Mouse (Mus musculus) embryonic fibroblast, embryonic 13.5 days (primary cell): ENCODE measurements around the gene Senp5. TPM values are rescaled to one million over a fixed set of nuclear protein-coding genes. Genes with fewer than 3 reads are reported as not detected.

ENCODE experiments used
- H3K27ac ChIP-seq: 2 replicates; pipeline ENCODE4 v1.5.1; 2012; ENCODE audit warnings: low read length, control low read depth, inconsistent platforms; ENCODE audit not compliant: insufficient read depth
- H3K4me1 ChIP-seq: 2 replicates; pipeline ENCODE4 v1.6.1; 2011; ENCODE audit warnings: low read length; ENCODE audit not compliant: control insufficient read depth, insufficient read depth
- H3K4me3 ChIP-seq: 2 replicates; pipeline ENCODE4 v1.5.1; 2011; ENCODE audit warnings: mild to moderate bottlenecking, control low read depth, low read length; ENCODE audit not compliant: insufficient read depth
- CTCF ChIP-seq: IDR thresholded peaks from 2 replicates; pipeline ENCODE4 v1.5.1; 2011; ENCODE audit warnings: mild to moderate bottlenecking, control low read depth, low read length, moderate library complexity, borderline replicate concordance; ENCODE audit not compliant: insufficient read depth
- POLR2A ChIP-seq: IDR thresholded peaks from 2 replicates; pipeline ENCODE4 v1.6.1; 2011; ENCODE audit warnings: low read depth, mild to moderate bottlenecking, control low read depth, low read length, moderate library complexity
- polyA plus RNA-seq: library from polyadenylated mRNA; stranded (reverse); fragments of >200 nt; gene quantifications from 2 replicates; pipeline ENCODE4 v1.2.4, GENCODE M21; 2011; ENCODE audit warnings: low read depth; ENCODE audit not compliant: missing spikeins, insufficient read length

Senp5 gene
- polyA plus RNA-seq, 1 experiment: 54.9 TPM

DNA sequence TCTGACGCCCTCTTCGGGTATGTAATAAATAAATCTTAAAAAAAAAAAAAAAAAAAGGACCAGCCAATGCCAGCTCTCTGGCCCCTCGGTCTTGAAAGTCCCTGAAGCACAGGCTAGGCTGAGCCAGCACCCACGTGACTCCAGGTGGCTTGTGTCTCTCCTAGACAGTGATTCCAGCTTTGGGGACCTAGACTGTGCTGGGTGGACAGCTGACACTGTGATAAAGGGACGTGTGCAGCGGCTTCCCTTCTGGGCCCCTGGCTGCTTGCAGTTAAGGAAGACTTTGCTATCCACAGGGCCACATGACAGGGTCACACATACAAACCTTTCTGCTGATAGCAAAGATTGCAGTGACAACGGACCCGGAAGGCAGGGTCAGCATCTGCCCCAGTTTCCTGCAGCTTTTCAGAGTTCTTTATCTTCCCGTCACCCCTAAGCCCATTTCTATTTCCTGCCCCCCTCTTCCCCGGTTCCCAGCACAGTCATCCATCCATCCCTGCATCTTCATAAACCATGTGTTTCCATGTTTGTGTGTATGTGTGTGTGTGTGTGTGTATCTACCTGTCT is 92.7 kb downstream of the Senp5 start:
- no peaks in the 10 kb centered on the region for H3K4me1 ChIP-seq
- no peak overlapping the region for H3K27ac ChIP-seq
- H3K4me3 ChIP-seq: no peak overlapping the region
- no peak for TF ChIP-seq POLR2A
- no peak for TF ChIP-seq CTCF

Other genes starting within 250 kb of the Senp5 start
- gene Meltf, start 124.5 kb downstream of the Senp5 start, polyA plus RNA-seq: not detected in 2 replicates
- not detected in 2 replicates for gene Pigz, start 69.4 kb downstream of the Senp5 start, polyA plus RNA-seq
- 16.8 and 19.0 TPM in 2 replicates for gene 0610012G03Rik, start 54.8 kb downstream of the Senp5 start, polyA plus RNA-seq
- gene Ncbp2, start 54.8 kb downstream of the Senp5 start, polyA plus RNA-seq: 73.8 and 91.5 TPM in 2 replicates
- gene Pak2, start 76.1 kb upstream of the Senp5 start, polyA plus RNA-seq: 61.3 and 61.4 TPM in 2 replicates
- gene Pigx, start 96.5 kb upstream of the Senp5 start, polyA plus RNA-seq: 53.3 and 54.0 TPM in 2 replicates
- 9.2 and 10.9 TPM in 2 replicates for gene Cep19, start 96.5 kb upstream of the Senp5 start, polyA plus RNA-seq
- gene Nrros, start 162.3 kb upstream of the Senp5 start, polyA plus RNA-seq: 0.60 TPM in 1 of 2 replicates, not detected in the other
- gene Bex6, start 176.5 kb upstream of the Senp5 start, polyA plus RNA-seq: not detected in 2 replicates
- gene Fbxo45, start 243.9 kb upstream of the Senp5 start, polyA plus RNA-seq: 12.4 and 16.1 TPM in 2 replicates
- 11.1 and 11.3 TPM in 2 replicates for gene Wdr53, start 243.9 kb upstream of the Senp5 start, polyA plus RNA-seq